Mouse (Mus musculus): ENCODE measurements around the gene Ap4b1. TPM values are rescaled to one million over a fixed set of nuclear protein-coding genes. Genes with fewer than 3 reads are reported as not detected.

Ap4b1 gene
- polyA plus RNA-seq, 1 experiment from 2014 or later = 21.1 TPM

DNA sequence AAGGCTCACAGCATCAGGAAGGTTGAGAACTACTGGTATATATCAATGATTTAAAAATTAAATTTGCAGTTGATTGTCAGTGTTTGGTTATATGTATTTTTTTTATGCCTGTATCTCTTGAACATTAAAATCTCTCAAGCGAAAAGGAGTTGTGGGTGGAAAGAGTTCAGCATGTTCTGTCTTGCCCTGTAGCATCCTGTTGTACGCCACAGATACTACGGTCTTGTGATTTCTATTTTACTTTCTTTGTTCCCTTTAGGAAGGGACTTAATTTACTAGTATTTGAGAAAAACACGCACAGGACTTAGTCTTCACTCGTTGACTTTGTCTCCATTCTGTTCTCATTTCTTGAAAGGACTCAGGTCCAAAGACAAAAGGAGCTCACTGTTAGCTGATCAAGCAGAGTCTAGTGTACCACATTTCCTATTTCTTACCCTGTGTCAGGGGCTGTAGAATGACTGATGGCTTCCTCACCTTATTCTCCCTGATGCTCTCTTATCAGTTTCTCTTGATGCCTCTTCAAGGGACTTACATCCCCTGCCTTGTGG is 58.2 kb downstream of the Ap4b1 start:
- Histone ChIP-seq H3K4me3 (no peak overlapping the region), H3K27me3 (ENCODE audit: low read depth, poor library complexity, severe bottlenecking) (no peaks in the 10 kb centered on the region), H3K36me3 (no peaks in the 10 kb centered on the region), H3K9me3 (replicated peaks) (no peaks in the 10 kb centered on the region), H3K4me1 (no peaks in the 10 kb centered on the region), H3K27ac (replicated peaks) (no peak overlapping the region)
- WGBS = 90% methylated on average over 5 of the region's 5 CpGs
- DNase-seq (ENCODE audit: low spot score) = no peak

- no peak for DNase-seq (ENCODE audit: low spot score)
- Histone ChIP-seq H3K27me3 (ENCODE audit: low read depth, poor library complexity, severe bottlenecking) (no peaks in the 10 kb centered on the region), H3K4me3 (no peak overlapping the region), H3K9me3 (replicated peaks) (no peaks in the 10 kb centered on the region), H3K36me3 (no peaks in the 10 kb centered on the region), H3K27ac (replicated peaks) (no peak overlapping the region), H3K4me1 (no peaks in the 10 kb centered on the region)
- WGBS = 92% methylated on average over 4 of the region's 4 CpGs
Observed at GRCm38 (mm10) chr3:103868008-103868407, 58.7 kb downstream of the Ap4b1 start.

Other genes with a start within 250 kb of the Ap4b1 start
- gene Syt6, start 234.3 kb upstream of the Ap4b1 start, polyA plus RNA-seq (2016; fragmentation: Nextera tagmentation; extraction: Ambion mirVana) = 0.74 and 2.3 TPM in 2 replicates
- 0.10 and 0.11 TPM in 2 replicates for gene Atg4a-ps, start 163.5 kb upstream of the Ap4b1 start, polyA plus RNA-seq (2016; fragmentation: Nextera tagmentation; extraction: Ambion mirVana)
- gene Olfml3, start 71.5 kb upstream of the Ap4b1 start, polyA plus RNA-seq (2016; fragmentation: Nextera tagmentation; extraction: Ambion mirVana) = 9.9 TPM in 2 replicates
- not detected in 2 replicates for gene Gm10964, start 70.2 kb upstream of the Ap4b1 start, polyA plus RNA-seq (2016; fragmentation: Nextera tagmentation; extraction: Ambion mirVana)
- gene Hipk1, start 18.0 kb upstream of the Ap4b1 start, polyA plus RNA-seq (2016; fragmentation: Nextera tagmentation; extraction: Ambion mirVana) = 9.9 and 10.8 TPM in 2 replicates
- gene Dclre1b, start 76 bp upstream of the Ap4b1 start, polyA plus RNA-seq (2016; fragmentation: Nextera tagmentation; extraction: Ambion mirVana) = 34.8 and 40.8 TPM in 2 replicates
- 0.22 TPM in 2 replicates for gene Gm43064, start 53 bp downstream of the Ap4b1 start, polyA plus RNA-seq (2016; fragmentation: Nextera tagmentation; extraction: Ambion mirVana)
- 0.21 TPM in 1 of 2 replicates, not detected in the other for gene Bcl2l15, start 23.1 kb downstream of the Ap4b1 start, polyA plus RNA-seq (2016; fragmentation: Nextera tagmentation; extraction: Ambion mirVana)
- 0.12 and 0.22 TPM in 2 replicates for gene Ptpn22, start 50.3 kb downstream of the Ap4b1 start, polyA plus RNA-seq (2016; fragmentation: Nextera tagmentation; extraction: Ambion mirVana)
- gene Rsbn1, start 104.6 kb downstream of the Ap4b1 start, polyA plus RNA-seq (2016; fragmentation: Nextera tagmentation; extraction: Ambion mirVana) = 14.5 and 15.9 TPM in 2 replicates
- gene Phtf1, start 158.6 kb downstream of the Ap4b1 start, polyA plus RNA-seq (2016; fragmentation: Nextera tagmentation; extraction: Ambion mirVana) = 36.1 and 41.4 TPM in 2 replicates